8 mouse cellular contexts compared by ENCODE assay signal in the genomic region with DNA sequence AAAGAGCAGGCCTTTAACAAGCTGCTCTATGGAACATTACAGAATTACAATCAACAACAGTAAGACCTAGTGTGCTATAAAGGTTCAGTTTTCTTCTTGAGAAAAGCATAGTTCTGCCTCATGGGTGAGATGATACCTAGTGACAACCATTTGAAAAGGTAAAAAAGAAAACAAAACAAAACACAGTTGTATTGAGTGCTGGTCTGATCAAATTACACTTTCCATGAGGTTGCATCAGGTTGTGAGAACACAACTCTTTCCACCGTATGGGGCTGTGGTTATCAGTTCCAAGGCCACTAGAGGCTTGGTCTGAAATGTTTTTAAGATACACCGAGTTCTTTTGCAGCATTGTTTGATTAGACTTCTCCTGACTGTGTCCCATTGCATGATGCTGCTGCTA. TPM values are rescaled to one million over a fixed set of nuclear protein-coding genes. Genes with fewer than 3 reads are reported as not detected.
DNase-seq lines count a peak whose midpoint lies in the region; ATAC-seq and TF ChIP-seq lines count a peak whose summit lies in the region.

No protein-coding gene starts in this region.

- H3K9me3 ChIP-seq in forebrain, embryonic 13.5 days (replicated peaks): peaks cover 16% of the 10 kb centered on the region
- H3K9me3 ChIP-seq in liver, embryonic 12.5 days (replicated peaks): peaks cover 14% of the 10 kb centered on the region

- H3K27ac ChIP-seq in testis, adult 2 months (ENCODE audit: control insufficient read depth, insufficient read depth, low read depth, low read length): no peak overlapping the region
- H3K27ac ChIP-seq in forebrain, embryonic 13.5 days: no peak overlapping the region
- H3K27ac ChIP-seq in liver, embryonic 12.5 days: no peak overlapping the region
- H3K27ac ChIP-seq in thymus, adult 2 months (ENCODE audit: control insufficient read depth, insufficient read depth, low read length): no peak overlapping the region

- H3K9ac ChIP-seq in forebrain, embryonic 13.5 days: 0 out of 2 replicates have a peak overlapping the region, but pooled peaks have one; percentile 65
- H3K9ac ChIP-seq in liver, embryonic 12.5 days: peak overlapping the region; percentile 64; the same call in 1 of the 2 replicates

- no peak for ATAC-seq in forebrain, embryonic 13.5 days
- ATAC-seq in liver, embryonic 12.5 days: no peak

- TF ChIP-seq POLR2A in testis, adult 2 months (IDR thresholded peaks at IDR 0.05; ENCODE audit: control insufficient read depth, low read depth, low read length): no peak
- TF ChIP-seq POLR2A in thymus, adult 2 months (IDR thresholded peaks at IDR 0.05; ENCODE audit: control insufficient read depth, extremely low read depth, insufficient read depth, low read length, poor library complexity): no peak

- no peaks in the 10 kb centered on the region for H3K36me3 ChIP-seq in testis, adult 2 months (ENCODE audit: control insufficient read depth, insufficient read depth, low read length)
- peaks cover 20% of the 10 kb centered on the region for H3K36me3 ChIP-seq in forebrain, embryonic 13.5 days (ENCODE audit: poor library complexity, severe bottlenecking)
- peaks cover 33% of the 10 kb centered on the region for H3K36me3 ChIP-seq in liver, embryonic 12.5 days
- no peaks in the 10 kb centered on the region for H3K36me3 ChIP-seq in thymus, adult 2 months (ENCODE audit: control insufficient read depth, insufficient read depth, low read length)

- H3K4me1 ChIP-seq in testis, adult 2 months (ENCODE audit: control insufficient read depth, insufficient read depth, low read length): peaks cover 4% of the 10 kb centered on the region
- H3K4me1 ChIP-seq in forebrain, embryonic 13.5 days: 0 out of 2 replicates have a peak, but pooled peaks cover 3% of the 10 kb centered on the region
- H3K4me1 ChIP-seq in liver, embryonic 12.5 days: peaks cover 17% of the 10 kb centered on the region
- peaks cover 2% of the 10 kb centered on the region for H3K4me1 ChIP-seq in thymus, adult 2 months (replicated peaks; ENCODE audit: control insufficient read depth, insufficient read depth, low read length)

- TF ChIP-seq CTCF in testis, adult 2 months (IDR thresholded peaks at IDR 0.05; ENCODE audit: control insufficient read depth, insufficient read depth, insufficient replicate concordance, low read depth, low read length): no peak
- TF ChIP-seq CTCF in thymus, adult 2 months (IDR thresholded peaks at IDR 0.05; ENCODE audit: borderline replicate concordance, control insufficient read depth, extremely low read depth, insufficient read depth, low read length, poor library complexity): no peak

- DNase-seq in testis, postnatal 14 days (ENCODE audit: low spot score): no peak
- DNase-seq in layer of hippocampus, postnatal 36 days: no peak
- no peak for DNase-seq in layer of hippocampus, adult 8-10 months (ENCODE audit: low spot score in 2 of 2)
- DNase-seq in left cerebral cortex, adult 11 months (ENCODE audit: low spot score): no peak
- no peak for DNase-seq in thymus, adult 2 months

- WGBS in forebrain, embryonic 13.5 days: 86% methylated on average over 2 of the region's 2 CpGs
- 31% methylated on average over 2 of the region's 2 CpGs for WGBS in liver, embryonic 12.5 days (ENCODE audit: insufficient replicate concordance)
- WGBS in thymus, adult 2 months: 77% methylated on average over 2 of the region's 2 CpGs

- peak overlapping the region; percentile 71 for H3K4me2 ChIP-seq in forebrain, embryonic 13.5 days
- peak overlapping the region; percentile 70 for H3K4me2 ChIP-seq in liver, embryonic 12.5 days

- H3K4me3 ChIP-seq in testis, adult 2 months (ENCODE audit: control insufficient read depth, low read depth, low read length): peak overlapping the region; percentile 62; the same call in 1 of the 2 replicates
- peak overlapping the region; percentile 51; the same call in 1 of the 2 replicates for H3K4me3 ChIP-seq in forebrain, embryonic 13.5 days
- H3K4me3 ChIP-seq in liver, embryonic 12.5 days: peak overlapping the region; percentile 64
- H3K4me3 ChIP-seq in thymus, adult 2 months (ENCODE audit: control insufficient read depth, insufficient read depth, low read length): no peak overlapping the region

- no peaks in the 10 kb centered on the region for H3K27me3 ChIP-seq in testis, adult 2 months (ENCODE audit: control insufficient read depth, insufficient read depth, low read length)
- H3K27me3 ChIP-seq in forebrain, embryonic 13.5 days: no peaks in the 10 kb centered on the region
- H3K27me3 ChIP-seq in liver, embryonic 12.5 days (replicated peaks): no peaks in the 10 kb centered on the region
- H3K27me3 ChIP-seq in thymus, adult 2 months (ENCODE audit: control insufficient read depth, insufficient read depth, low read length): no peaks in the 10 kb centered on the region

RNA-seq across cellular contexts. Expression of a gene that starts 30.1 kb away (rescaled TPM):
- polyA plus RNA-seq in testis, adult 2 months (2012; rRNA removed): 0.61 and 2.0 TPM in 2 replicates
- 24.0 and 27.8 TPM in 2 replicates for polyA plus RNA-seq in forebrain, embryonic 13.5 days (2015; fragmentation: Nextera tagmentation; extraction: Ambion mirVana)
- 8.3 and 9.7 TPM in 2 replicates for polyA plus RNA-seq in liver, embryonic 12.5 days (2016; fragmentation: Nextera tagmentation; extraction: Ambion mirVana)
- total RNA-seq in layer of hippocampus, postnatal 36 days (2021): 10 to 100 TPM; 23.7 to 27.7 TPM
- 10 to 100 TPM; 20.4 to 27.5 (median 25.0) TPM for total RNA-seq in layer of hippocampus, adult 8-10 months (2022)
- 2.1 and 3.0 TPM in 2 replicates for polyA plus RNA-seq in thymus, adult 2 months (2012; rRNA removed)
